Mouse (Mus musculus): ENCODE measurements at regions not wholly inside any gene's neighbourhood (a gene's known extent, or its start where the extent isn't known, plus 50 kb on each side); places are given as distances from the start of the nearest gene placed in this dataset.

DNA sequence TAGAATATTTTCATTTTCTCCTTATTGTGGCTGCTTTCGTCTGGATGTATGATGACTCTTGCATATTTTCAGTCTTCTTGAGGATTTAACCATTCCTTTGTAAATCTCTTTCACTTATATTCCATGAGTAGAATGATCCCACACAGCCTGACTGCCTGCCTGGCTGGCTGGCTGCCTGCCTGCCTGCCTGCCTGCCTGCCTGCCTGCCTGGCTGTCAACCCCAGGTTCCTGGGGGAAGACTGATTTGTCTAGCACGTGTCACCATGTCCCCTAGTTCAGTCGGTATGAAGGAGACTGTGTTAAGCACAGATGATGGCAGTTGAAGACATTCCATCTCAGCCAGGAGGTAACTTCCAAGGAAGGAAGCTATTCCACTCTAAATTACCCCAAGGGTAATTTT lies 370.8 kb downstream of the Nkx6-1 start:
- DNase-seq = peak; percentile 25

DNA sequence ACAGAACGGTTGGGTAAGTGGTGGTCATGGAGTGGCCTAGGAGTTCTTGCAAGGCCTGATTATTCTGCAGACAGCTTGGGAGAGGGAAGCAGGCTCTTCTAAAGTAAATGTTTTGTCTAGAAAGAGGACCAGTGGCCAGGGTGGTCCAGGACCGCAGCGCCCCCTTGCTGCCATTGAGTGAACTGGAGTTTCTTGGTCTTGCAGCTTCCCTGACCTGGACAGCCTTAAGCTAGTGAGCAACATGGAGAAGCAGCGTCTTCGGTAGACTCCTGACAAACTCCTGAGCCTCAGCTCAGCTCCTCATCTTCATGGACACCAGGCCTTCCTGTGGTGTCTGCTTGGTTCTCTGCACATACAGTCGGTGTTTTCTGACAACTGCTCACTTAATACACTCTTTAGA lies 376.4 kb downstream of the Nkx6-1 start:
- no peak for DNase-seq

DNA sequence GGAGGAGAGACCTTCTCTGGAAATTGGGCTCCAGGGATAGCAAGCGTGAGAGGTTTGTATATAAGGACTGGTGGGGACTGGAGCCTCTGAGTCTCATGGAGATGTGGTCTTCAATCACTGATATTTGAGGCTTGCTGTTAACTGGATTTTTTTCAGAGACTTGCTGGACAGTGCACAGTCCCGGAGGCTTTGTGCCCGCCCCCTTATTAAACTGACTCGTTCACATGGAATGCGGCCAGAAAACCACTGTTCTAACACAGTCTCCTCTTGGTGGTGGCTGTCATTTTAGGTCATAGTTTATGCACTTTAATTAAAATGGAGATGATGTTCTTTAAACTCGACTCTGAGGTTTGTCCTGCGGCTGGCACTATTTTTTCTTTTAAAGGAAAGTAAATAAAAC lies 378.9 kb downstream of the Nkx6-1 start:
- DNase-seq = no peak

DNA sequence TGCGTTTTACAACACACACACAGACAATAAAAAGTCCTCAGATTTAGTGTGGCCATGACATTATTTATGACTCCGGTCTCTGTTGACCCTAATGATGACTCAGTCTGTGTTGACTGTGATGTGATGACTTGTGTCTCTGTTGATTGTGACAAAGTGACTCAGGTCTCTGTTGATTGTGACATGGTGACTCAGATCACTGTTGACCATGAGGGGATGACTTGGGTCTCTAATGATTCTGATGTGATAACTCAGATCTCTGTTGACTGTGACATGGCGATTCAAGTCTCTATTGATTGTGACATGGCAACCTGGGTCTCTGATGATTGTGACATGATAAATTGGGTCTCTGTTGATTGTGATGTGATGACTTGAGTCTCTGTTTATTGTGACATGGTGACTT lies 405.0 kb downstream of the Gpat3 start:
- DNase-seq = no peak

- DNase-seq = peak; percentile 10
Measured at GRCm38 (mm10) chr5:101242651-101243050, 397.1 kb downstream of the Gpat3 start.

GRCm38 (mm10) chr5:101239298-101240118 lies 394.0 kb downstream of the Gpat3 start:
- DNase-seq = no peak

DNA sequence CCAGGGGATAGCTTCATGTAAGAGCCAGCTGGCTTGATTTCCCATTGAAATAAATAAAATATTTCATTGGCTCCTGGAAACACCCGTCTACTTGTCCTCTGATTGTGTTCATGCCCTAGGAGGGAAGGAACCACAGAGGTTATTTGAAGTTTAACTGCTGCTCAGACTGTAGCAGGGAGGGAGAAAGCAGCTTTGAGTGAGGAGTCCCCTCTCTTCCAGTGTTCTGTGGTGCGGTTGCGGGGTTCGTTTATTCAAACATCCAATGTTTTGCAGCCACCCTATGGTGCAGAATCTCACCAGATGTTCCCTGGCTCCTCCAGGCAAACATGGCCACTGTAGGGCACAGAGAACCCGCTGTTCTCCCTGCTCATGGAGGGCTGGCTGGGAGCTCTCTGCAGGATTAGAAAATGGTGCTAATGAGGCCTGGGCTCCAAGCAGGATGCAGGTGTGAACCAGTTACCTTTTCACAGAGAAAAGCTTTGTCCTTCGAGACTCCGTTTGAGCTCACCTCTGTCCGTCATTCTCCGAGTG lies 390.7 kb downstream of the Gpat3 start:
- DNase-seq = no peak

- DNase-seq = no peak
Measured at GRCm38 (mm10) chr5:101222390-101222789, 376.9 kb downstream of the Gpat3 start.

DNA sequence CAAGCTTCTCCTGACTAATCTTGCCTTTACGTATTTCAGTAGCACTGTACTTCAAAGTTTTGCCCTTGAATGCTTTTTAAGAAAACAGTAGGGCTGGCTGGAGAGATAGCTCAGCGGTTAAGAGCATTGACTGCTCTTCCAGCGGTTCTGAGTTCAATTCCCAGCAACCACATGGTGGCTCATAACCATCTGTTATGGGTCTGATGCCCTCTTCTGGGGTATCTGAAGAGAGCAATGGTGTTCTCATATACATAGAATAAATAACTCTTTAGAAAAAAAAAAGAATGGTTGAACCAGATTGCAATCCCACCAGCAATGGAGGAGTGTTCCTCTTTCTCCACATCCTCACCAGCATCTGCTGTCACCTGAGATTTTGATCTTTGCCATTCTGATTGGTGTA lies 372.6 kb downstream of the Gpat3 start:
- DNase-seq = no peak

- DNase-seq = no peak
Measured at GRCm38 (mm10) chr5:101216837-101217571, 371.5 kb downstream of the Gpat3 start.

- DNase-seq = no peak
Measured at GRCm38 (mm10) chr5:101211974-101212373, 366.5 kb downstream of the Gpat3 start.

- DNase-seq = no peak
Measured at GRCm38 (mm10) chr5:101208150-101208549, 362.6 kb downstream of the Gpat3 start.

GRCm38 (mm10) chr5:101195501-101195900 lies 350.0 kb downstream of the Gpat3 start:
- DNase-seq = no peak

- DNase-seq = no peak
Measured at GRCm38 (mm10) chr5:101190976-101191375, 345.5 kb downstream of the Gpat3 start.

DNA sequence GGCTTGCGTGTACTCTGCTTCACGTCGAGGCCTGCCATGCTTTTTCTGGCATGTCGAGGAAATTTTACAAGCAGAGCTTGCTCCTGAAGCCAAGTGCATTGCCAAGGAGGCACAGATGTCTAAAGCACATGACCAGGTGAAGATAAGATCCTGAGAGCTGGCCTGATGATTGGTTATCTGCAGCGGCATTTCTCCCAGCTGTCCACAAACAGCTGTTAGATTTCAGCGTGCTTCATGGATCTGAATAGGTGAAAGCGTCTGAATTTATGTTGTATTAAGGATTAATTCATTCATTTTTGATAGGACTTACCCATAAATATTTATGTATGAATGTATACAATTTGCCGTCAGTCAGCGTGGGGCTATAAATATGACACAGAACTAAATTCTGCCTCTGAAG lies 327.7 kb downstream of the Gpat3 start:
- DNase-seq = no peak

- DNase-seq = no peak
Measured at GRCm38 (mm10) chr5:101172782-101173181, 327.3 kb downstream of the Gpat3 start.

DNA sequence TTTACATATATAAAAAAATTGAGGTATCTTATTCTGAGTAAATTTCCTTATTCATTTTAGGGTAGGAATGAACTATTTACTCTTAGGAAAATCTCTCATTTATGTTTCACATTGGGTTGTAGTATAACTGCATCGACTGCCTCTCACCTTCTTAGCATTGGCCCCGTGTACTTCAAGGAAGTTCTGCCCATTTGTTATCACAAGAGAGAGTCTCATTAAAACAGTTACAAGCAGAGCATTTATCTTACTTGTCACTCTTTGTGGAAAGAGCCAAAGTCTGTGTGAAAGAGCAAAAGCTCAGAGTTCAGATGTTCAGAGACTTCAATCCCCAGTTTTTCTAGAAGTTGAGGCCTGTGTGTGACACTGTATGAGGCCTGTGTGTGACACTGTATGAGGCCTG lies 323.6 kb downstream of the Gpat3 start:
- no peak for DNase-seq

DNA sequence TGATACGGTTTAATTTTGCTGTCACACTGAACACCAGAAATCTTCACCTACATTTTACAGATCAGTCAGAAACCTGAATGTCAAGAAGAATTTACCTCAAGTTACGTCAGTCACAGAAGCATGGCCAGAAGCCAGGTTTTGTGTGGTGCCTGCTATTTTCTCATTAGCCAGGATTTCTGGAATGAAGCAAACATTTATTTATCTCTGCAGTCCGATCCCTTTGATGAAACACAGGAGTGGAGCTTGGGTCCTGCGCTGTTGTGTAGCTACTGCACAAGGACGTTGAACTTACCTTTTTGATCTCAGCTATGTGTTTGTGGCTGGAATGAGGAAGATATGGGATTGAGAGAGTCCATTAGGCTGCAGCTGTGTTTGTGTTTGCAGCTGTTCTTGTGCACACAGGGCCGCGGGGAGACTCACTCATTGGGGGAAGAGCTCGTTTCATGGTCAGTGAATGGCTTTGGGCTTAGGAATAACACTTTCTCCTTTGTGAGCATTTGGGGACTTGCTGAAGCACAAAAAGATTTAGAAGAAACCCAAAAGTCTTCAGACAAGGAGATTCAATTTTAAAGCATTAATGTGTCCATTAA lies 318.2 kb downstream of the Gpat3 start:
- no peak for DNase-seq

GRCm38 (mm10) chr5:101163112-101163511 lies 317.6 kb downstream of the Gpat3 start:
- no peak for DNase-seq

DNA sequence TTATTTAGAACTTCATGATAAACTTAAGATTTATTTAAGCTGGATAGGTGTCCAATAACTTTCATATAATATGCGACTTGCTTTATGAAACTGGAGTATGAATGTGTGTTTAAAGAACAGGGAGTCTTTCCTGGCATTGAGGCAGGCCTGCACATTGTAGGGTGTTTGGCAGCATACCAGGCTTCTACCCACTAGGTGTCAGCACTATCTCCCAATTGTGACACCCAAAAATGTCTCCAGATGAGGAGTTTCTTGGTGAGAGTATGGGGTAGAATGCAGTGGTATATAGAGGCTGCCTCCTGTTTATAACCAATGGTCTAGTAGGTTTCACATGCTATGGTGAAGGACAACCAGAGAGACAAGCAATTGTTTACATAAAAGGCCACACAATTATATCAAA lies 311.9 kb downstream of the Gpat3 start:
- no peak for DNase-seq

DNA sequence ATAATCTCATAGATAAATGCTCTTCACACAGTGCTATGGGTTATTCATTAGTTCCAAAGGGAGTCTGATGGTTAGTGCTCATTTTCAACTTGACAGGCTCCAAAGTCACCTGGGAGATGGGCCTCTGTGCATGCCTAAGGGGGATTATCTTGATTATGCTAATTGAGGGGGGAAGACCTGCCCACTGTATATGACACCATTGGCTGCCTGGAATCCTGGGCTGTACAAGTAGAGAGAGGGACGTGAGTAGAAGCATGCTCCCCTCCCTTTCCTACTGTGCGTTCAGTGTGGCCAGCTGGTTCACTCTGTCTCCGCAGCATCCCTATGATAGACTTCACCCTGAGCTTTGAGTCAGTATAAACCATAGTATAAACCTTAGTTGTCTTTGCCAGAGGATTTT lies 300.8 kb downstream of the Gpat3 start:
- no peak for DNase-seq

DNA sequence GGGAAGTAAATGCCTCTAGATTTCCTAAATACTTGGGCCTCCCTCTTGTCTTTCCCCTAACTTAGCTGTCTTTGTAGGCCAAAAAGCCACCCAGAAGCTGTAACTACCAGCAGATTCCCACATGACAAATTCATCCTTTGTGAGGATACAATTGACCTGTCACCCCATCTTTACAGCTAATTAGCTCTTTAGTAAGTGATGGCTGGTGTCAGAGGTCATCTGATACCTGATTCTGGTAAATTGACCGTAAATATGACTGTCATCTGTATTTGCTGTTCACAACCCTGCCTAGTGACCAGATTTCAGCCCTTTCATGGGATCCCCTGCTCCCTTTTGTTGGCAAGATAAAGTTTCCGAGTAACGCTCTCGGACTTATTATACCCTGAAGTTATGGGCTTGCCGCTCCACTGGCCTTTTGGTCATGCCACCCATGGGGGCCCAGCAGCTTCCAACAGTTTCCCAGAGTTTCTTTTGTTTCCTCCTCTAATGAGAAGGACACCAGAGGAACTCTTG lies 279.5 kb downstream of the Gpat3 start:
- no peak for DNase-seq

GRCm38 (mm10) chr5:101122914-101123313 lies 277.4 kb downstream of the Gpat3 start:
- no peak for DNase-seq

Data from cerebellum, adult 9-11 months (tissue).